Mouse (Mus musculus) ovary, adult 10 weeks (tissue): ENCODE data around the gene Akap10. TPM values are rescaled to one million over a fixed set of nuclear protein-coding genes. Genes with fewer than 3 reads are reported as not detected.

Experiments used
- polyA plus RNA-seq: library from polyadenylated mRNA; stranded (reverse); fragments of 350-450 nt; fragmentation: Illumina TruSeq; extraction: RNeasy Lipid Tissue Mini Kit (QIAGEN cat#74804); gene quantifications from one replicate; pipeline ENCODE4 v1.2.3, GENCODE M21; 2014

The Akap10 gene
- polyA plus RNA-seq = 37.0 TPM

GRCm38 (mm10) chr11:61930098-61930517, at the start of gene Akap10:
Gene Akap10 (minus strand): TSS chr11:61930252.

GRCm38 (mm10) chr11:61956572-61957295, 26.7 kb upstream of the Akap10 start, which contains the start of gene Specc1:
Gene Specc1 (plus strand): TSS chr11:61956763.

GRCm38 (mm10) chr11:61854988-61855411, 75.1 kb downstream of the Akap10 start, which contains the start of gene Ulk2:
Gene Ulk2 (minus strand): TSS chr11:61855073.

Other genes starting within 250 kb of the Akap10 start
- gene Fam83g, start 246.2 kb downstream of the Akap10 start, polyA plus RNA-seq = 0.26 TPM
- not detected for gene Slc5a10, start 209.4 kb downstream of the Akap10 start, polyA plus RNA-seq
- 64.8 TPM for gene Prpsap2, start 168.2 kb downstream of the Akap10 start, polyA plus RNA-seq
- 64.7 TPM for gene Ulk2, start 75.2 kb downstream of the Akap10 start, polyA plus RNA-seq
- gene Specc1, start 26.5 kb upstream of the Akap10 start, polyA plus RNA-seq = 6.2 TPM